Mouse (Mus musculus) testis, adult 2 months (tissue): ENCODE measurements around the gene Pcsk5.

Experiments used
- CTCF ChIP-seq: fragments of 200-500 bp; IDR thresholded peaks from 2 replicates; pipeline ENCODE4 v1.5.1; 2012; ENCODE audit warnings: low read depth, mild to moderate bottlenecking, inconsistent platforms, low read length, moderate library complexity; ENCODE audit not compliant: control insufficient read depth, insufficient read depth, insufficient replicate concordance
- POLR2A ChIP-seq: fragments of 200-500 bp; IDR thresholded peaks from 2 replicates; pipeline ENCODE4 v1.6.1; 2012; ENCODE audit warnings: low read depth, mild to moderate bottlenecking, inconsistent platforms, low read length, moderate library complexity; ENCODE audit not compliant: control insufficient read depth

DNA sequence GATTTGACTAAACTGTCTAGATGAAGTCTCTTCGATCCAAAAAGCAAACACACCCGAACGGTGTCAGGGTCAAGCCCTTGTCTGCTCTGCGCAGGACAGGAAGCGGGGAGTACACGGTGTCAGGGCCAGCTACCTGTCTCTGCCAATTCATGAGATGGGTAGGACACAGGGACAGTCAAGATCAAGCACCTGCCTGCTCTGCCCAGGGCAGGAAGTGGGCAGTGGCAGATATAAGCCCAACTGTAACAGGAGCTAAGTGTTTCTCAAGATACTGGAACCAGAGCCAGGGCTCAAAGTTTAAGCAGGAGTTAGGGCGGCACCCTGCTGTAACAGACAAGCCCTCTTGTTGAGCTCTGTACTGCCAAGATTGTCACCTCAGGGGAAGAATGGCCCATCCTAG lies 393.9 kb downstream of the Pcsk5 start:
- TF ChIP-seq CTCF (no peak), POLR2A (no peak)
